Mouse (Mus musculus) thymus, adult 2 months (tissue): ENCODE data around the gene Iffo2. TPM values are rescaled to one million over a fixed set of nuclear protein-coding genes. Genes with fewer than 3 reads are reported as not detected.

Source experiments
- DNase-seq: peaks from one replicate; pipeline ENCODE4 v3.0.0; 2021
- H3K27ac ChIP-seq: fragments of 200-500 bp; 2 replicates; pipeline ENCODE4 v1.5.1; 2012; ENCODE audit warnings: low read length, control low read depth; ENCODE audit not compliant: control insufficient read depth, insufficient read depth
- H3K27me3 ChIP-seq: fragments of 200-500 bp; 2 replicates; pipeline ENCODE4 v1.6.1; 2012; ENCODE audit warnings: mild to moderate bottlenecking, low read length, moderate library complexity, mixed read lengths; ENCODE audit not compliant: control insufficient read depth, insufficient read depth
- H3K36me3 ChIP-seq: fragments of 200-500 bp; 2 replicates; pipeline ENCODE4 v1.6.1; 2012; ENCODE audit warnings: mild to moderate bottlenecking, low read length, moderate library complexity; ENCODE audit not compliant: control insufficient read depth, insufficient read depth
- H3K4me1 ChIP-seq: fragments of 200-500 bp; replicated peaks from 2 replicates; pipeline ENCODE4 v1.6.1; 2012; ENCODE audit warnings: low read length; ENCODE audit not compliant: control insufficient read depth, insufficient read depth
- H3K4me3 ChIP-seq: fragments of 200-500 bp; 2 replicates; pipeline ENCODE4 v1.5.1; 2012; ENCODE audit warnings: mild to moderate bottlenecking, low read length, control low read depth, moderate library complexity; ENCODE audit not compliant: control insufficient read depth, insufficient read depth
- CTCF ChIP-seq: fragments of 200-500 bp; IDR thresholded peaks from 2 replicates; pipeline ENCODE4 v1.5.1; 2012; ENCODE audit warnings: mild to moderate bottlenecking, control low read depth, low read length, moderate library complexity, borderline replicate concordance; ENCODE audit not compliant: control insufficient read depth, poor library complexity, insufficient read depth; ENCODE audit errors: extremely low read depth
- POLR2A ChIP-seq: fragments of 200-500 bp; IDR thresholded peaks from 2 replicates; pipeline ENCODE4 v1.6.1; 2012; ENCODE audit warnings: mild to moderate bottlenecking, low read length, control low read depth, moderate library complexity; ENCODE audit not compliant: control insufficient read depth, poor library complexity, insufficient read depth; ENCODE audit errors: extremely low read depth
- WGBS: fragments of 180-500 bp; shearing (Covaris S2); methylation state at CpG from one replicate; pipeline ENCODE4 v1.1.7; 2018; 5-methylcytosine and 5-hydroxymethylcytosine counted together
- polyA plus RNA-seq: library from polyadenylated mRNA; depleted of rRNA; stranded (reverse); fragments of >200 nt; gene quantifications from 2 replicates; pipeline ENCODE4 v1.2.3, GENCODE M21; 2012

The Iffo2 gene
- polyA plus RNA-seq, 1 experiment: 5.4 TPM

GRCm38 (mm10) chr4:139545791-139546190 lies 15.4 kb downstream of the Iffo2 start:
- DNase-seq: no peak
- Histone ChIP-seq H3K4me1 (no peaks in the 10 kb centered on the region), H3K27me3 (no peaks in the 10 kb centered on the region), H3K4me3 (no peak overlapping the region), H3K36me3 (no peaks in the 10 kb centered on the region), H3K27ac (no peak overlapping the region)
- 90% methylated on average over 6 of the region's 6 CpGs for WGBS
- TF ChIP-seq POLR2A (no peak), CTCF (no peak)

- Histone ChIP-seq H3K4me1 (no peaks in the 10 kb centered on the region), H3K36me3 (no peaks in the 10 kb centered on the region), H3K27ac (no peak overlapping the region), H3K27me3 (no peaks in the 10 kb centered on the region), H3K4me3 (no peak overlapping the region)
- no peak for DNase-seq
- WGBS: 75% methylated on average over 7 of the region's 7 CpGs
- no peak for TF ChIP-seq CTCF
- no peak for TF ChIP-seq POLR2A
These were observed 19.1 kb downstream of the Iffo2 start for GRCm38 (mm10) chr4:139549448-139549847.

GRCm38 (mm10) chr4:139555235-139555634 lies 24.9 kb downstream of the Iffo2 start:
- WGBS: 95% methylated on average over 11 of the region's 11 CpGs
- H3K4me1 ChIP-seq: no peaks in the 10 kb centered on the region
- TF ChIP-seq POLR2A (no peak), CTCF (no peak)
- no peaks in the 10 kb centered on the region for H3K36me3 ChIP-seq
- no peak overlapping the region for H3K27ac ChIP-seq
- no peak overlapping the region for H3K4me3 ChIP-seq
- no peaks in the 10 kb centered on the region for H3K27me3 ChIP-seq
- DNase-seq: no peak

- H3K4me3 ChIP-seq: no peak overlapping the region
- WGBS: 70% methylated on average over 19 of the region's 19 CpGs
- no peak for DNase-seq
These were observed 25.6 kb downstream of the Iffo2 start for GRCm38 (mm10) chr4:139555951-139556350.

GRCm38 (mm10) chr4:139568361-139568760 lies 38.0 kb downstream of the Iffo2 start:
- 84% methylated on average over 15 of the region's 15 CpGs for WGBS
- DNase-seq: no peak
- Histone ChIP-seq H3K27ac (no peak overlapping the region), H3K4me3 (no peak overlapping the region), H3K4me1 (0 out of 2 replicates have a peak, but pooled peaks cover 4% of the 10 kb centered on the region), H3K36me3 (no peaks in the 10 kb centered on the region), H3K27me3 (no peaks in the 10 kb centered on the region; the same call in 1 of the 2 replicates)
- TF ChIP-seq POLR2A: no peak
- TF ChIP-seq CTCF: no peak

More at GRCm38 (mm10) chr4:139555951-139556350, 25.6 kb downstream of the Iffo2 start:
- H3K27me3 ChIP-seq: no peaks in the 10 kb centered on the region
- H3K27ac ChIP-seq: no peak overlapping the region
- no peaks in the 10 kb centered on the region for H3K36me3 ChIP-seq
- H3K4me1 ChIP-seq: no peaks in the 10 kb centered on the region
- no peak for TF ChIP-seq POLR2A
- no peak for TF ChIP-seq CTCF

- Histone ChIP-seq H3K27ac (no peak overlapping the region), H3K36me3 (no peaks in the 10 kb centered on the region), H3K4me1 (peaks cover 17% of the 10 kb centered on the region), H3K4me3 (no peak overlapping the region), H3K27me3 (peaks cover 5% of the 10 kb centered on the region; the same call in 1 of the 2 replicates)
- TF ChIP-seq POLR2A: no peak
- TF ChIP-seq CTCF: no peak
- WGBS: 63% methylated on average over 10 of the region's 10 CpGs
- peak; percentile 43 for DNase-seq
These were observed 40.4 kb downstream of the Iffo2 start for GRCm38 (mm10) chr4:139570756-139571155.

GRCm38 (mm10) chr4:139572928-139573512 lies 42.7 kb downstream of the Iffo2 start:
- TF ChIP-seq POLR2A (no peak), CTCF (no peak)
- Histone ChIP-seq H3K27me3 (peaks cover 6% of the 10 kb centered on the region; the same call in 1 of the 2 replicates), H3K36me3 (no peaks in the 10 kb centered on the region), H3K4me3 (no peak overlapping the region), H3K27ac (no peak overlapping the region), H3K4me1 (peaks cover 18% of the 10 kb centered on the region)
- no peak for DNase-seq
- 66% methylated on average over 12 of the region's 12 CpGs for WGBS
